In the genomic region with DNA sequence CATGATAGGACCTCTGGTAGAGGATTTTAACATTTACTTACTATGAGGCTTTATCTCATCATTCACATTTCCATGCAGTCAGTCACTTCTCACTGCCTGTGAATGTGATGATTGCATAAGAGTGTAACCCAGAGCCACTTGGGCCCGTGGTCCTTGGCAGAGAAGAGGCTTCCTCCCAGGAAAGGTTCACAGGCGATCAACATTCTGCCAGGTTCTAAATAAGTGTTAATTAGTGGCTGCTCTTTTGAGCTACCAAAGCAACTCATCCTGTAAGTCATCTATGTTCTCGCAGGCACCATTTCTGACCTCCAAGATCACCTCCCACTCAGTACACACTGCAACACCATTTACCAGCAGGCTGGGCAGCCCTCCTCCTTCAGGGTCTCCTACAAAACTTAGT, we compare ENCODE assay signal across 24 mouse cellular contexts.
A peak's percentile ranks its signal among the peaks of the same experiment; 100 is the strongest.
DNase-seq lines count a peak whose midpoint lies in the region; ATAC-seq lines count a peak whose summit lies in the region.
"Had no signal": no experiment of that assay in that cellular context is flagged by ENCODE, and none has a peak within 500 bp of the region (broad histone marks: within the 10 kb centered on the region; RNA-seq: fewer than 3 reads in every experiment).

No protein-coding gene starts in this region.

- H3K9ac ChIP-seq in heart, embryonic 12.5 days, result no peak overlapping the region
- no peak overlapping the region for H3K9ac ChIP-seq in hindbrain, embryonic 12.5 days
- H3K9ac ChIP-seq: embryonic facial prominence, embryonic 15.5 days; forebrain, embryonic 15.5 days; liver, embryonic 15.5 days had no signal

- no peak overlapping the region for H3K27ac ChIP-seq in heart, embryonic 12.5 days (ENCODE audit: poor library complexity, severe bottlenecking)
- H3K27ac ChIP-seq in hindbrain, embryonic 12.5 days, result no peak overlapping the region
- H3K27ac ChIP-seq: embryonic facial prominence, embryonic 15.5 days; forebrain, embryonic 15.5 days; hindbrain, embryonic 10.5 days; hindbrain, postnatal 0 days; limb, embryonic 10.5 days; liver, embryonic 15.5 days had no signal

- no peaks in the 10 kb centered on the region for H3K27me3 ChIP-seq in heart, embryonic 12.5 days (replicated peaks)
- H3K27me3 ChIP-seq in hindbrain, embryonic 12.5 days, result no peaks in the 10 kb centered on the region
- H3K27me3 ChIP-seq: embryonic facial prominence, embryonic 15.5 days; forebrain, embryonic 15.5 days; liver, embryonic 15.5 days had no signal

- no peak overlapping the region for H3K4me3 ChIP-seq in heart, embryonic 12.5 days
- no peak overlapping the region for H3K4me3 ChIP-seq in hindbrain, embryonic 12.5 days
- H3K4me3 ChIP-seq: embryonic facial prominence, embryonic 15.5 days; forebrain, embryonic 15.5 days; hindbrain, embryonic 10.5 days; limb, embryonic 10.5 days; liver, embryonic 15.5 days had no signal

- 26% methylated on average over 3 of the region's 3 CpGs for WGBS in heart, embryonic 12.5 days
- 70% methylated on average over 3 of the region's 3 CpGs for WGBS in hindbrain, embryonic 12.5 days

- peaks cover 20% of the 10 kb centered on the region for H3K4me1 ChIP-seq in heart, embryonic 12.5 days (replicated peaks)
- H3K4me1 ChIP-seq in hindbrain, embryonic 12.5 days, result 0 out of 2 replicates have a peak, but pooled peaks cover 3% of the 10 kb centered on the region
- H3K4me1 ChIP-seq: embryonic facial prominence, embryonic 15.5 days; limb, embryonic 10.5 days; liver, embryonic 15.5 days had no signal

- no peaks in the 10 kb centered on the region for H3K9me3 ChIP-seq in heart, embryonic 12.5 days (replicated peaks)
- no peaks in the 10 kb centered on the region for H3K9me3 ChIP-seq in hindbrain, embryonic 12.5 days (replicated peaks)
- H3K9me3 ChIP-seq: embryonic facial prominence, embryonic 15.5 days; forebrain, embryonic 15.5 days; hindbrain, embryonic 10.5 days; limb, embryonic 10.5 days; liver, embryonic 15.5 days had no signal

- no peak for ATAC-seq in heart, embryonic 12.5 days (ENCODE audit: insufficient number of reproducible peaks, low FRiP score)
- no peak for ATAC-seq in hindbrain, embryonic 12.5 days (ENCODE audit: low FRiP score)
- ATAC-seq: forebrain, embryonic 15.5 days; hindbrain, postnatal 0 days; intestine, embryonic 16.5 days had no signal

- H3K4me2 ChIP-seq in heart, embryonic 12.5 days, result no peak overlapping the region
- H3K4me2 ChIP-seq in hindbrain, embryonic 12.5 days (replicated peaks), result no peak overlapping the region
- H3K4me2 ChIP-seq: embryonic facial prominence, embryonic 15.5 days; forebrain, embryonic 15.5 days; heart, embryonic 11.5 days; liver, embryonic 15.5 days had no signal

- H3K36me3 ChIP-seq in heart, embryonic 12.5 days, result no peaks in the 10 kb centered on the region
- H3K36me3 ChIP-seq in hindbrain, embryonic 12.5 days, result no peaks in the 10 kb centered on the region
- H3K36me3 ChIP-seq: embryonic facial prominence, embryonic 15.5 days; forebrain, embryonic 15.5 days; hindbrain, embryonic 10.5 days; limb, embryonic 10.5 days; liver, embryonic 15.5 days had no signal

- DNase-seq in heart, adult 8-10 months (ENCODE audit: low spot score), result peak; percentile 4
- peak; percentile 55 to 56 for DNase-seq in cerebellum, adult 18-20 months
- peak; percentile 65 for DNase-seq in cerebellum, adult 9-11 months
- DNase-seq in skeletal muscle tissue, adult 2 months (ENCODE audit: low read depth, low spot score), result peak; percentile 34
- DNase-seq in urinary bladder, adult 18-20 months (ENCODE audit: low spot score in 2 of 2), result no peak
- DNase-seq: adrenal gland, postnatal 10 days; heart, postnatal 10 days; kidney, postnatal 25 days; liver; lung, postnatal 4 days; midbrain, embryonic 14.5 days; right cerebral cortex, postnatal 14 days; thymus, adult 18-20 months; thymus, postnatal 36 days had no signal

Comparison
In these comparisons a context has a peak if more than half of its experiments do, and no peak if none do; other contexts are left out.
1. DNase-seq: peak in heart, adult 8-10 months (single experiment), cerebellum, adult 18-20 months (2 of 2), cerebellum, adult 9-11 months (single experiment) and skeletal muscle tissue, adult 2 months (single experiment); none in urinary bladder, adult 18-20 months (0 of 2).